Mouse (Mus musculus): ENCODE measurements around the gene Ntn3. TPM values are rescaled to one million over a fixed set of nuclear protein-coding genes. Genes with fewer than 3 reads are reported as not detected.
A peak's percentile ranks its signal among the peaks of the same experiment; 100 is the strongest.

Ntn3 gene
- polyA plus RNA-seq, 1 experiment from 2014 or later: 20.3 TPM

DNA sequence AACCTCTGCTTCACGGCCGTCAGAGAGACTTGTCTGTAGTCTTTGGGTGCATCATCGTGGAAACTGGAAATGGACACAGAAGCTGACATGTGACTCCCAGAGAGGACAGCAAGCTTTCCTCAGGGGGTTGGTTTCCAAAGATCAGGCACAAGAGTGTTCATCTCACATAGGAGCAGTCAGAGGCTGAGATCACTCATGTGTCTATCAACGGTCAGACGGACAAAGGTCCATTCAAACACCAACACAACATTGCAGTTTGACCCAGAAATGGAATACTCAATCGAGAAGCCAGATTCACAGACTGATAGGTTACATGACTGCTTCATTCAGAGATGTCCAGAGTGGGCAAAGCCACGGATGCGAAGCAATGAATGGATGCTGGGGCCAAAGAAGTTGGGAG, 17.4 kb upstream of the Ntn3 start:
- Histone ChIP-seq H3K4me1 (no peaks in the 10 kb centered on the region), H3K27ac (no peak overlapping the region), H3K27me3 (no peaks in the 10 kb centered on the region), H3K9me3 (no peaks in the 10 kb centered on the region), H3K4me3 (no peak overlapping the region), H3K9ac (no peak overlapping the region), H3K36me3 (peaks cover 84% of the 10 kb centered on the region), H3K4me2 (replicated peaks) (no peak overlapping the region)
- no peak for ATAC-seq (ENCODE audit: insufficient number of reproducible peaks, insufficient read depth, low FRiP score, low TSS enrichment)
- 92% methylated on average over 8 of the region's 8 CpGs for WGBS

DNA sequence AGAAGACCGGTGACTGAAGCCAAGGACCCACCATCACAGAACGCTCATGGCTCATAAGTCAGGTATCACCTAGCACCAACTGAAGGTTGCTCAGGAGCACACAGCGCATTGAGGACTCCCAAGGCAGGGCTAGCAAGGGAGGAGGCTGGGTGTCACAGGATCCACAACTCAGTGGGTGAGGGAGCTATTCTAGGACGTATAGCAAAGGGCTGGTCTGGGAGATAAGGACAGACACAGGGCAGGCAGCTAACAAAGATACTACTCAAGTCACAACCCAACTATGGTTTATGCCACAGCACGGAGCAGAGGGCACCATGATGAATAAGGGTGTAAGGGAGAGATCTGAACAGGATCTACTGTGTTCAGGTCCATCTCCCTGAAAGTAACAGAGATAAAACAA, 16.5 kb upstream of the Ntn3 start:
- no peak for ATAC-seq (ENCODE audit: insufficient number of reproducible peaks, insufficient read depth, low FRiP score, low TSS enrichment)
- 92% methylated on average over 5 of the region's 5 CpGs for WGBS

DNA sequence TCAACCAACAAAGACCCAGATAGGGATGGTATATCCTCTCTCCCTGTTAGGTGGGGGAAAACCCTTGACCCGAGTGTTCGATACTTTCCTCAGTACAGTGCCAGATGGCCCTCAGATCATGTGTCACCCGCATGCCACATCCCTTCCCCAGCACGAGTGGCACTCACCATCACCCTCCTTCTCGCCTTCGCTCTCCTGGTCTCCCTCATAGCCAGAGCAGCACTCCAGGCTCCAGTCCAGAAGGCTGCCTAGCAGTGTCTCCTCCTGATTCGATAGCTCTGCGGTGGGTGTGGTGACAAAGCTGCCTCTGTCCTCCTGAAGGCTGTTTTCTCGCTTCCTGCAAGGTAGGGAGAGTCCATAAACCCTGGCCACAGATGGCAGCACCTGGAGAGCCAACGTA, 15.4 kb upstream of the Ntn3 start:
- Histone ChIP-seq H3K36me3 (peaks cover 66% of the 10 kb centered on the region), H3K27me3 (no peaks in the 10 kb centered on the region), H3K4me1 (peaks cover 4% of the 10 kb centered on the region), H3K27ac (no peak overlapping the region), H3K4me3 (no peak overlapping the region), H3K4me2 (replicated peaks) (no peak overlapping the region), H3K9me3 (no peaks in the 10 kb centered on the region), H3K9ac (no peak overlapping the region)
- ATAC-seq (ENCODE audit: insufficient number of reproducible peaks, insufficient read depth, low FRiP score, low TSS enrichment): no peak
- 84% methylated on average over 10 of the region's 10 CpGs for WGBS

More for the DNA sequence above, 16.5 kb upstream of the Ntn3 start:
- Histone ChIP-seq H3K36me3 (peaks cover 77% of the 10 kb centered on the region), H3K9ac (no peak overlapping the region), H3K9me3 (no peaks in the 10 kb centered on the region), H3K4me1 (no peaks in the 10 kb centered on the region), H3K4me2 (replicated peaks) (no peak overlapping the region), H3K4me3 (no peak overlapping the region), H3K27me3 (no peaks in the 10 kb centered on the region), H3K27ac (no peak overlapping the region)

DNA sequence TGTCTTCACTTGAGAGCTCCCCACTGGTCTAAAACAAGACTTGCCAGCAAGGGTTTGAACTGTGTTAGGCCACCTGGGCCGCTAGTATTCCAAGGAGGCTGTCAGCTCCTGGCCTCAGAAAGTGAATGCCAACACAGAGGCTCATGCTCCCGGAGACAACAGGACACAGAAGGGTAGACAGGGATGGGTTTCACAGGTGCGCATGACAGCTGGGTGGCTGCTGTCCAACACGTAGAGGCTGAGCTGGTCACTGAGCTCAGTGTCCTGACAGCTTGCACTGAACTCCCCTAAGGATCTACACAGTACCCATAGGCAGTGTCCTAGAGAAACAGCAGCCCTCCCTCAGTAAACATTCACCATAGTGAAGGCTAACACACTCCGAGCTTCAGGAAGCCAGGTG, 14.2 kb upstream of the Ntn3 start:
- Histone ChIP-seq H3K9me3 (no peaks in the 10 kb centered on the region), H3K27ac (no peak overlapping the region), H3K4me1 (peaks cover 11% of the 10 kb centered on the region), H3K4me3 (no peak overlapping the region), H3K27me3 (no peaks in the 10 kb centered on the region), H3K36me3 (peaks cover 58% of the 10 kb centered on the region), H3K9ac (no peak overlapping the region), H3K4me2 (replicated peaks) (no peak overlapping the region)
- 88% methylated on average over 5 of the region's 5 CpGs for WGBS
- no peak for ATAC-seq (ENCODE audit: insufficient number of reproducible peaks, insufficient read depth, low FRiP score, low TSS enrichment)

GRCm38 (mm10) chr17:24222653-24223052, 13.3 kb upstream of the Ntn3 start:
- ATAC-seq (ENCODE audit: insufficient number of reproducible peaks, insufficient read depth, low FRiP score, low TSS enrichment): no peak
- no peak overlapping the region for H3K4me3 ChIP-seq
- H3K9me3 ChIP-seq: no peaks in the 10 kb centered on the region
- peaks cover 11% of the 10 kb centered on the region for H3K4me1 ChIP-seq
- H3K27me3 ChIP-seq: no peaks in the 10 kb centered on the region
- H3K9ac ChIP-seq: no peak overlapping the region
- H3K27ac ChIP-seq: no peak overlapping the region
- no peak overlapping the region for H3K4me2 ChIP-seq (replicated peaks)
- H3K36me3 ChIP-seq: peaks cover 53% of the 10 kb centered on the region
- WGBS: 85% methylated on average over 6 of the region's 6 CpGs

- Histone ChIP-seq H3K27ac (peak within 1 kb of the TSS; percentile 59; the same call in 1 of the 2 replicates), H3K4me1 (peaks cover 11% of the 10 kb centered on the region), H3K27me3 (no peaks in the 10 kb centered on the region), H3K9ac (peak within 1 kb of the TSS; percentile 74), H3K36me3 (peaks cover 52% of the 10 kb centered on the region), H3K4me2 (replicated peaks) (peak within 1 kb of the TSS; percentile 84), H3K4me3 (peak within 1 kb of the TSS; percentile 71), H3K9me3 (no peaks in the 10 kb centered on the region)
- ATAC-seq (ENCODE audit: insufficient number of reproducible peaks, insufficient read depth, low FRiP score, low TSS enrichment): peak; percentile 87
- 6% methylated on average over 41 of the region's 41 CpGs for WGBS
These were observed 11.4 kb upstream of the Ntn3 start, which contains the start of gene Tedc2 for GRCm38 (mm10) chr17:24220435-24221411. Gene Tedc2 (minus strand): TSS chr17:24220851.

DNA sequence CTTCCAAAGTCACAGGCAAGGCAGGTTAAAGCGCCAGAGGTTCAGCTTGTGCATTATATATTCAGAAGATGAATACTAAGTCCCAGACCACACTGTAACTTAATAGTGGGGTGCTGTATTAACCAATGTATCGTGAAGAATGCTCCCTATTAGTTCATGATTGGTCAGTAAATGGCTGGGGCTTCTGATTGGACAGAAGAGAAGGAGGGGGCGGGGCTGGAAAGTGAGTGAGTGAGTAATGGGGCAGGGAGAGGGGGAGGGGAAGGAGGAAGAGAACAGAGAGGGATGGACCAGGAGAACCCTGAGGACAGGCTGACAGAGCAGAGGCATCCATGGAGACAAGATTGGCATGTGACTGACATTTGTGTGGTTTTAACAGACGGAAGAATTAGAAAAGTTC, 7.5 kb upstream of the Ntn3 start:
- no peak overlapping the region for H3K27ac ChIP-seq
- 64% methylated on average over 4 of the region's 4 CpGs for WGBS
- no peak overlapping the region for H3K4me3 ChIP-seq
- H3K4me2 ChIP-seq (replicated peaks): no peak overlapping the region
- H3K9me3 ChIP-seq: no peaks in the 10 kb centered on the region
- H3K36me3 ChIP-seq: peaks cover 27% of the 10 kb centered on the region
- H3K4me1 ChIP-seq: peaks cover 17% of the 10 kb centered on the region
- ATAC-seq (ENCODE audit: insufficient number of reproducible peaks, insufficient read depth, low FRiP score, low TSS enrichment): no peak
- no peak overlapping the region for H3K9ac ChIP-seq
- no peaks in the 10 kb centered on the region for H3K27me3 ChIP-seq

- Histone ChIP-seq H3K4me2 (replicated peaks) (no peak overlapping the region), H3K27ac (peak overlapping the region; percentile 13; the same call in 1 of the 2 replicates), H3K4me3 (no peak overlapping the region), H3K9me3 (no peaks in the 10 kb centered on the region), H3K36me3 (peaks cover 25% of the 10 kb centered on the region), H3K4me1 (peaks cover 41% of the 10 kb centered on the region), H3K27me3 (no peaks in the 10 kb centered on the region), H3K9ac (no peak overlapping the region)
- no peak for ATAC-seq (ENCODE audit: insufficient number of reproducible peaks, insufficient read depth, low FRiP score, low TSS enrichment)
- 73% methylated on average over 6 of the region's 6 CpGs for WGBS
These were observed 3.9 kb upstream of the Ntn3 start for GRCm38 (mm10) chr17:24213186-24213585.

- H3K27ac ChIP-seq: peak overlapping the region; percentile 96; the same call in 1 of the 2 replicates
- H3K27me3 ChIP-seq: no peaks in the 10 kb centered on the region
- H3K4me1 ChIP-seq: peaks cover 47% of the 10 kb centered on the region
These were observed 3.2 kb upstream of the Ntn3 start for GRCm38 (mm10) chr17:24212441-24213018.

DNA sequence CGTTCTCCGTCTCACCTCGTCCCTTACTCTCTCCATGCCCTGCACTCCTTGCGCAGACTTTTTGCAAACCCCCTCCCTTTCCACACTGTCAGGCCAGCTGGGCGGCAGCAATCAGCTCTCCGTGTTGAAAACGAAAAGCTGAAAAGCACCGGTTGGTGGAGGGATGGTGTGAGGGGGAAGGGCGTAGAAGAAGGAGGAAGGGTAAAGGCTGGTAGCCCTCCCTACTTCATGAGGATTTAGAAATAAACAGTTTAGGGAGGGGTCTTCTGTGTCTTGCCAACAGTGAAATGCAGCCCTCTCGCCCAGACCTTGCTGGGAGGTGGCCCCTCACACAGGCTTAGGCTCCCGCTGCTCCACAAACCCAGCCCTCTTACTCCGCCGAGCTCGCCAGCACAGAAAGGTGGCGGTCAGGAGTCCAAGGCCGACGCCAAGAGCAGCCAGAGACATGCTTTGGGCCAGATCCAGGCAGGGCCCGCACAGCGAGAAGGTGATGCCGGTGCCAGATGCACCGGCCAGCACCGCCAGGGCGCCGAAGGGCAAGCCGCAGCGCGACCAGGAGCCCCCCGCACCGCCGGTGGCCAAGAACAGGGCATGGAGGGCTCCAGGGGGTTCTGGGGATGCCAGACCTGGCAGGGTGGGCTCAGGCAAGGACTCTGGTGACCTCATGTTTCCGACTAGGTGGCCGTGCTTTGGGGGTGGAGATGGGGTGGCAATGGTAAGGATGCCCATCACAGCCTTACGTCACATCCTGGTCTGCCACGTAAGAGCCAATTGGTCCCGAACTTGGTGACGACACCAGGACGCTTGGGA, 2.5 kb upstream of the Ntn3 start:
- Histone ChIP-seq H3K4me1 (peaks cover 54% of the 10 kb centered on the region), H3K4me2 (replicated peaks) (peak overlapping the region; percentile 96), H3K9me3 (no peaks in the 10 kb centered on the region), H3K27me3 (no peaks in the 10 kb centered on the region), H3K27ac (peak overlapping the region; percentile 96), H3K36me3 (peaks cover 18% of the 10 kb centered on the region), H3K4me3 (peak overlapping the region; percentile 50), H3K9ac (peak overlapping the region; percentile 73)
- WGBS: 2% methylated on average over 37 of the region's 37 CpGs
- ATAC-seq (ENCODE audit: insufficient number of reproducible peaks, insufficient read depth, low FRiP score, low TSS enrichment): no peak

More at GRCm38 (mm10) chr17:24212441-24213018, 3.2 kb upstream of the Ntn3 start:
- no peak for ATAC-seq (ENCODE audit: insufficient number of reproducible peaks, insufficient read depth, low FRiP score, low TSS enrichment)
- H3K9me3 ChIP-seq: no peaks in the 10 kb centered on the region
- H3K4me2 ChIP-seq (replicated peaks): peak overlapping the region; percentile 96
- no peak overlapping the region for H3K9ac ChIP-seq
- H3K4me3 ChIP-seq: peak overlapping the region; percentile 50
- H3K36me3 ChIP-seq: peaks cover 23% of the 10 kb centered on the region
- 17% methylated on average over 5 of the region's 5 CpGs for WGBS

DNA sequence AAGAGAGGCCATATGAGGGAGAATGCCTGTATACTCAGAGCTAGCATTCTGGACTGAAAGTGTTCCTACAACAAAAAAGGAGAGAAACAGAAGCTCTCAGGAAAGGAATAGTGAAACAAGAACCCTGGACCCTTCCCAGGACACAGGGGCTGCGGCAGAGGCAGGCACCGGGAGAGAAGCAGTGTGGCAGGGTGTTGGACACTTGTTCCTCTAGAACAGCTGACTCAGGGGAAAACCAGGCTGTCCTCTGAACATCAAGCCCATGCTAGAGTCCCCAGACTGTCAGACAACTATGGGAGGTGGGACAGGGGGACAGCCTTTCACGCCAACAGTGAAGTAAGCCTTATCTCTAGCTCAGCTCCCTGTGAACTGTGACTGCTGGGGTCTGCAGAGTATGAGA, 1.3 kb upstream of the Ntn3 start:
- 85% methylated on average over 3 of the region's 3 CpGs for WGBS
- Histone ChIP-seq H3K27ac (peak overlapping the region; percentile 96), H3K9ac (no peak overlapping the region), H3K27me3 (no peaks in the 10 kb centered on the region), H3K4me3 (0 out of 2 replicates have a peak overlapping the region, but pooled peaks have one; percentile 50), H3K36me3 (peaks cover 7% of the 10 kb centered on the region), H3K4me1 (peaks cover 67% of the 10 kb centered on the region), H3K9me3 (no peaks in the 10 kb centered on the region), H3K4me2 (replicated peaks) (peak overlapping the region; percentile 96)
- ATAC-seq (ENCODE audit: insufficient number of reproducible peaks, insufficient read depth, low FRiP score, low TSS enrichment): no peak
